Mouse (Mus musculus): ENCODE results near the gene Itfg1.
"Not testable (repeated sequence)": the region's sequence is repeated elsewhere in the genome, so short reads cannot be mapped to it uniquely, and the experiment has no call there.

Gene Itfg1

DNA sequence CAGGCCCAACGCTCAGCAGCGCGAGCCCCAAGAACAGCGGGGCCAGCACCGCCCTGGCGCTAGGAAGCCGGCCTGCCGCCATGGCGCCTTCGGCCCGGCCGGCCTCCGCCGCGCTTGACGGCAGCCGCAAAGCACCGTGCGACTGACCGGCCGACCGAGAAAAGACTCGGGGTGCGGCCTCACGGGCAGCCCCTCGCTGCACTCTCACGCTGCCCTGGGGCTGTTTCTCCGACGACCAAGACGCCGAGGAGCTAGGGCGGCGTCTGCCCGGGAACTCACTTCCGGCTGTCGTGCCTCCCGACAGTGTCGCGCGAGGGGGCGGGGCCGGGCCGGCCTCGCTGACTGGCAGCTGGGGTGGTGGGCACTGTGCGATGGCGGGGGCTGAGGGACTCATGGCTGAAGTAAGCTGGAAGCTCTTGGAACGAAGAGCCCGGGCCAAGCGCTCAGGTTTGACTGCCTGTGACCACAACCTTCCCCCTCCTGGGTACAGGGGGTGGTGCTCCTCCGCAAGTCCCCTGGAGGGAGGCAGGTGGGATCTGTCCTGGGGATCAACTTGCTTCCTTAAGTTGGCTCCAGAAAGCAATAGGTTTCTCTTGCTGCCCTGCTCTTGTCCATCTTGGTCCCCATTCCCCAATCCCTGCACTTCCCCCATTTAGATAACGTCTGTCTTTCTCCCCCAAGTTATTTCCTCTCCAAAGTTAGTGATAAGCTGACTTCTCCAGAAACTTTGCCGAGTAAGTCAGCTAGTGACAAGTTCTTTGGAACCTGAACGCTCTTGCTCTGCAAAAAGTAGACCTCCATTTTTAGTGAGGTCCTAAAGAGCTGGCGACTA lies at the start of gene Itfg1, which contains the start of gene Phkb:
Itfg1 (minus strand) TSS at position 265 of the 832 bp plus-strand sequence.
Phkb (plus strand) TSS at position 303 of the 832 bp plus-strand sequence.
- DNase-seq (ENCODE audit: low spot score in 2 of 2) = peak; percentile 84 to 94

DNA sequence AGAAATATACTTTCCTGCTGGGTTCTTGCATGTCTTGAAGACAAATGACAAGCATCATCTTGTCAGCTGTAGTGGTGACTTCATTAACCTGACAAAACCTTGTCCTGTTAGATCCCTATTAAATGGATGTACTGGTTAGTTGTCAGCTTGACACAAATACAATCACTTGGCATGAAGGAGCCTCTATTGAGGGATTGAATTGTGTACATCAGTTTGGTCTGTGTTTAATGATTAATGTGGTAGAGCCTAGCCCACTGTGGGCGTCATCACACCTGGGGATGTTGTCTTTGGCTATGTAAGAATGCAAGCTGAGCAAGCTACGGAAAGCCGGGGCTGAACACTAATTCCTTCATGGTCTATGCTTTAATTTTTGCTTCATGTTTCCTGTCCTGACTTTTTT lies 44.1 kb upstream of the Itfg1 start:
- no peak for DNase-seq (ENCODE audit: low spot score in 2 of 2)

DNA sequence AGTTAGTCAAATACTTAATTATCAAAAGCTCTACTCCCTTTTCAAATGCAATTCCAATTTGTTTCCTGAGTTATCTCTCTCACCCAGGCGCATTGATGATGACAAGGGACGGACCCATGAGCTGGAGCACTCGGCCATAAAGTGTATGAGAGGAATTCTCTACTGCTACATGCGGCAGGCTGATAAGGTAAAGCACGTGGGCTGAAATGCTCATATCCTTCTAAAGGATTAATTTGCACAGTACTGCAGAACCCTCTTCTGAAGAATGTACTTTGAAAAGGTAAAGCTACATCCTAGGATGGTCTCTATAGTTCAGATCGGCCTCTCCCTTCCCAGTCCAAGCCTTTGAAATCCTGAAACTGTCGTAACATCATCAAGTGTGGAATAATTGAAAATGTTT lies 38.9 kb upstream of the Itfg1 start:
- no peak for DNase-seq (ENCODE audit: low spot score in 2 of 2)

DNA sequence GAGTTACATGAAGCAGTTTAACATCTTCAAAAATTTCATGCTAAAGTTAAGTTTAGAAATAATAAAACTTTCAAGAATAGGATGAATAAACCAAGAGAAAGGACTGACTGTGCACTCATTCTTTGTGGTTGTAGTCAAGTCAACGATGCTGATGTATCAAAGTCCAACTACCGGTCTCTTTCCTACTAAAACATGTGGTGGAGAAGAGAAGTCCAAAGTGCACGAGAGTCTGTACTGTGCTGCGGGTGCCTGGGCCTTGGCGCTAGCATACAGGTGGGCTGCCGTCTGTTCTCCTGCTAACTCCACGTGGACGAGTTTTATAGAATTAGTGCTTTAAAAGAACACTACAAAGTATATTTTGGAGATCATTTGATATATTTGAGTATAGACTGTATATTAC lies 37.3 kb upstream of the Itfg1 start:
- DNase-seq (ENCODE audit: low spot score in 2 of 2) = no peak

DNA sequence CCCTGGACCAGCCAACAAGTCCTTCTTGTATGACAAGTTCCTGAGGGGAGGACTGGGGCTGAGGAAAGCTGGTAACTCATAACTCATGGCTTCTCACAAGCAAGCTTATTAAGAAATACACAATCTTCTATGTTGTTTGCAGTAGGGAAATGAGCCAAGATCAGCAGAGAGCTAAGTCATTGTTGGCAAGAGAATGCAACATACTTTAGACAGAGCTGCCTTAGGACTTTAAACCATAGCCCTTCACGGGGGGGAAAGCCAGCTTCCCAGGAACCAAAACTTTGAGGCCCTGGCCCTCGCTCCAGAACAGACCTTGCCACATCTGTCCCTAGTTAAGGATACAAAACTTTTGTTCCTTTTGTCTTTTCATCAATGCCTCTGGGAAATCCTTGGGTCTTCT lies 30.9 kb upstream of the Itfg1 start:
- no peak for DNase-seq (ENCODE audit: low spot score in 2 of 2)

DNA sequence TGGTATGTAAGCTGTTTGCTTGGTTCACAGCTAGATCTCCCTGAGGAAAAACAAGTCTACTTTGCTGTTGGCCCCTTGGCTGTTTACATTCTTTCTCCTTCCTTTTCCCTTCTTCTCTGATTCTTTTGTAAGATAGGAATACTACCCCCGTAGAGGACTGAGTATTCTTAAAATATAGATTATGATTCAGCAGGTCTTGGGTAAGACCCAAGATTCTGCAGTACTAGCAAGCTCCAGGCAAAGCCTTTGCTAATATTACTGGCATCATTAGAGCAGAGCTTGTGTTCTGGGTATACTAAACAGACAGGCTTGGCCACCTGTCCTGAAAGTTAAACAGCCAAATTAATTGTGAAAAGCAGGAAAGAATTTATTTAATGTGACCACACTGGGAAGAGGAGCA lies 21.7 kb upstream of the Itfg1 start:
- DNase-seq (ENCODE audit: low spot score in 2 of 2) = no peak

DNA sequence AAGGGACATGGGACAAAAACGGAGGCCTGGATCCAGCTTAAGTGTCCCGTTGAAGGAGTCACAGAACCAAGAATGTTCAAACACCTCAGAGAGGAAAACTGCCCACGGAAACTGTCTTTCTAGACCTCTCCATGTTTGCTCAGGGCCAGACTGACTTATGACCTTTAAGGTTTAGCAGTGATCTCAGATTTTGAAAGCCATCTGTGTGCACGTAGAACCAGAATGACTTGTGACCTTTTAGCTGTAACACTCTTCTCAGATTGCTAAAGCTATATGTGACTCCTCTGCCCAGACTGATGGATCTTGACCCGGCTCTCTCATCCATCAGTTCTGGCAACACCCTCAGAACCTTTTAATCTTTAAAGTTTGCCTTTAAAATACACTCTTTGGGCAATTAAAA lies 19.9 kb upstream of the Itfg1 start:
- no peak for DNase-seq (ENCODE audit: low spot score in 2 of 2)

DNA sequence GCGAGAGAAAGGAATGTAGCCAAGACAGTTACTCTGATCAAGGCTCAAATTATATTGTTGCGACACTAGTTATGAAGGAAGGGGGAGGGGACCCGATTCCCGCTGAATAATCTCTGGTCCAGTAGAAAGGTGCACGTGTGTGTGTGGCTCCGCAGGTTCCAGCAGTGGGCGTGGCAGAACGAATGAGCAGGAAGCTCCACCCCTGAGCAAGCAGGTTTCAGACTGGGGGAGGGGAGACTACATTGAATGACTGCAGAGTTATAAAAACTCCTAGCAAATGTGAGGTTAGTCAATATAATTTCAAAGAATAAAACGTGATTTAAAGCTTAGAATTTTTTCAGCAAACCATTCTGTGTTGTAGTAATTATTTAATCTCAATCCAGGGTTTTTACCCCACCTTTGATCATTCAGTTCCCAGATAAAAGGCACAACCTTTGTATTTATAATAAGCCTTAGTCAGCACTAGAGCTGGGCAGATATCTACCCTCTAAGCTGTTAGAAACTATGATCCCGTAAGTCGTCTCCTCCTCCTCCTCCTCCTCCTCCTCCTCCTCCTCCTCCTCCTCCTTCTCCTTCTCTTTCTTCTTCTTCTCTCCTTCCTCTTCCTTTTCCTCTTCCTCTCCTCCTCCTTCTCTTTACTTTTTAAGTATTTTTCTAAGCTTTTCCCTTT lies 16.6 kb upstream of the Itfg1 start:
- not testable (repeated sequence) for DNase-seq (ENCODE audit: low spot score in 2 of 2)

DNA sequence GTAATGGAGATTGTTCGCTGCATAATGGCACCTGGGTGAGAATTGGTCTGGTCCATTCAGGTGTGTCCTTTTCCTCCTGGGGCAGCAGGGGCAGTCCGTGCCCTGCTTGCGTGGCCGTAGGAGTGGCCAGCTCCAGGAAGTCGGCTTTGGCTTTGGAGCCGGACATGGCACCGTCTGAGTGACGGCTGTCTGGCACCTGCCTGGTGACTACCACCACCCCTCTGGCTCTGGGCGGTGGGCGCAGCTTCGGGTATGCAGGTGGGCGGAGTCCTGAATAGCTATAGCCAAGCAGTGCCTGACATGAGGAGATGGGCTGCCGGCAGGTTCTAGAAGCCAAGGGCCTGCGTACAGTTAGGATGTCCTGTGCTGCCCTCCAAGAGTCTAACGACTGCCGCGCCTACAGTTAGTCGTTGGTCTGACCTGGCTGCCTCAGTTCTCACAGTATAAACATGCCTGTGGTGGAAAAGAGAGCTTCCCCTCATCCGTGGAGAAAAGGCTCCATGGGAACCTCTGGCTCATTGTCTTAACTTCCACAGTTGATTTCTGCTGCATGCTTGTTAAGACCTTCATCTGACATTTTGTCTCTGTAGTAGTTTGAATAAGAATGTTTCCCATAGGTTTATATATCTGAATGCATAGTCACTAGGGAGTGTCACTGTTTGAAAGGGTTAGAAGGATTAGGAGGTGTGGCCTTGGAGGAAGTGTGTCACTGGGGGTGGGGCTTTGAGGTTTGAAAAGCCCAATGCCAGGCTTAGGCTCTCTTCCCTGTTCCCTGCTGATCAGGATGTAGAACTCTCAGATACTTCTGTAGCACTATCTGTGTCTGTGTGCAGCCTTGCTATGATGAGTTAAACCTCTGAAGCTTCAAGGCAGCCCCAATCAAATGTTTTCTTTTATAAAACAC lies 13.8 kb upstream of the Itfg1 start:
- no peak for DNase-seq (ENCODE audit: low spot score in 2 of 2)

DNA sequence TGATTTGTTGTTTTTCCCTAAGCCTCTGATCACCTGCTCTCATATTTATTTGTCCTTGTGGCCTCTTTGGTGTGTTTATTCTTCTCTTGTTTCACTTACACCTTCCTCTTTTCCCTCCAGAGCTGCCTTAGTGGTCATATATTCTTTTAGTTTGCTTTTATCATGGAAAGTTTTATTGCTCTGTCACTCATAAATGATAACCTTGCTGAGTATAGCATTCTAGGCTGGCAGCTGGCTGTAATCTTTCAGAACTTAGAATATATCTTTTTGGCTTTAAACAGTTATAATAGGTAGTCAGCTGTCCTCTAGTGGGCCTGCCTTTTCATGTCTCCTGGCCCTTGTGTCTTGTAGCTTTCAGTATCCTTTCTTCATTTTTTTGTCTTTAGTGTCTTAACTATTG lies 5.2 kb upstream of the Itfg1 start:
- DNase-seq (ENCODE audit: low spot score in 2 of 2) = no peak

DNA sequence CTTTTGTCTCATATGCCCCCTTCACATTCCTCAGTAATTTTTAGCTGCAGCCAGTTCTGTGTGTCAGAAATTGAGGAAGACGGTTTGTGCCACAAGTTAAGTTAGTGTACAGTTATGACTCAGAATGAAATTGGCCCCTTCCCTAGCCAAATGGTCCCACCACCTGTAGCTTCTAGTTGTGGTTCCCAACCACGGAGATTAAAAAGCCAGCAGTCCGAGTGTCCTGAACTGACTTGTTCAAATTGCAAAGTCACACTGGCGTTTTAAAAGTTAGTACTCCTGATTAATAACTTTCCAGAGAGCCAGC lies 721 bp upstream of the Itfg1 start:
- DNase-seq (ENCODE audit: low spot score in 2 of 2) = peak in 1 of 2 experiments; percentile 1

DNA sequence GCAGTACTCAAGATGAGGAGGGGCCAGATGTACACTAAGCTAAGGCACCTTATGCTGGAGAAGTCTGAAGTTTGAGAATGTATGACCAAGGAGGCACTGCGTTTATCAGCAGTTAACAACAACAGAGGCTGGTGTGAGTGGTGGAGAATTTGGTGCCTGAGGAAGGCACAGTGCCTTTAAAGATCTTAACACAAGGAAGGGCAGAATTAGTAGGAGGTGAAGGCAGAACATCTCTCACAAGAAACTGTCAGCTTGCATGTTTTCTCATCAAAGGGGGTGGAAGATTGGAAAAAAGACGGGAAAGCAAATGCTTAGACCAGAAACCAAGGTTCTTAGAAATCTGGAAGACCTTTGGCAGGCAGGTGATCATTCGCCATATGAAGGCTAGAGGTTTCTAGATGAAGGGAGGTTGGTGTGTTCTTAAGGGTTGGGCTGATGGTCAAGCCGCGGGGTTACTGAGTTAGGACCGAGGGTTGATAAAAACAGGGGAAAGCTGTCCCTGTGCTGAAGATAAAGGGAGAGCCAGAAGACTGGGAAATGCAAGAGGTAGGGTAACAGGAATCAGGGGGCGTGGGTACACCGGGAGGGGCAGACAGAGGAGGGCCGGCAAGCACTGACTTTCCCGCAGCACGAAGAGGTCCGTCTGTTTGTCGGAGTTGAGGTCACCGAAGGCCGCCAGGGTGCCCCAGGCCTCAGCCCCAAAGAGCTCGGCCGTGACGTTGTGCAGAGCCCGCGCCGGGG lies 635 bp downstream of the Itfg1 start:
- DNase-seq (ENCODE audit: low spot score in 2 of 2) = peak in 1 of 2 experiments; percentile 27

DNA sequence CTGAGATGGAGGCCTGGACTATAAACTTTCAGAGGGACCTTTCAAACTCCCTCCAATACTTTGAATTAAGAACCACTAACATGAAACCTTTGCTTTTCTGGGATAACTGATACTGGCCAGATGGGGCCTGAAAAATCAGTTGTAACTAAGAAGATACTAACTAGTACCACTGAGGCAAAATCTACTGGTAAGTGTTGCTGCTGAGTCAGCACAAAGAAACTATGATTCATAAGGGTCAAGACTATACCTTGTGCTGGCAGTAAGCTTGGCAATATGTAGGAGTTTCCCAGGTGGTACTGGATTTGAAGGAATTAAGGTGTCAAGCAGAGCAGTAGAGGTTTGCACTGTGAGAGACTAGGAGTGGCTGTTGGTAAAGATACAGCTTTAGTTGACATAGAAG lies 27.1 kb downstream of the Itfg1 start:
- no peak for DNase-seq (ENCODE audit: low spot score in 2 of 2)

DNA sequence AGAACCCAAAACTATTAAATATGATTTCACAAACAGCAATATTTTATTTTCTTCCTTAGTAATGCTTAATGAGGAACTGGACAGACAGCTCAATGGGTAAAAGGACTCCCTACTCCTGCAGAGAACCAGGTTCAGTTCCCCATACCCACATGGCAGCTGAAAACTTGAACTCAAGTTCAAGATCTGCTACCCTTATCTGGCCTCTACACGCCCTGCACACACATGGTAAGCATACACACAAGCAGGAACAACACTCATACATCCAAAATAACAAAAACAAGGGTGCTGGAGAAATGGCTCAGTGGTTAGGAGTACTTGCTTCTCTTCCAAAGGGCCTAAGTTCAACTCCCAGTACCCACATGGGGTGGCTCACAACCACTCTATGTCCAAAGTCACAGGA lies 39.3 kb downstream of the Itfg1 start:
- no peak for DNase-seq (ENCODE audit: low spot score in 2 of 2)

DNA sequence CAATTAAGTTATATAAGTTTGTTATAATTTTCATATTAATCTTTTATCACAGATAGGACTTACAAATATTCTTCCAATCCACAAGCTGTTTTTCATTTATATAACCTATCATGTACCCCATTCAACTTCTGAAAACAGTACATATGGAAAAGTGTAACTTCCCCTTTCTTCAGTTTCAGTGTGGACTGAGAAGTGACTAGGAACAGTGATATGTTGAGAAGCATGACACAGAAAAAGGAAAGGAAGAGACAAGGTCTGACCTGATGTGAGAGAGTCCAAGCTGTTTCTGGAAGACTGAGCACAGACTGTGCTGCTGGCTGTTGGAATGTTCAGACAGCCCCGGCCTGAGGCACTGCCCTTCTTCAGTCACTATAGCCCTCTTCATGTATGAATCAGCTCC lies 40.6 kb downstream of the Itfg1 start:
- DNase-seq (ENCODE audit: low spot score in 2 of 2) = no peak

DNA sequence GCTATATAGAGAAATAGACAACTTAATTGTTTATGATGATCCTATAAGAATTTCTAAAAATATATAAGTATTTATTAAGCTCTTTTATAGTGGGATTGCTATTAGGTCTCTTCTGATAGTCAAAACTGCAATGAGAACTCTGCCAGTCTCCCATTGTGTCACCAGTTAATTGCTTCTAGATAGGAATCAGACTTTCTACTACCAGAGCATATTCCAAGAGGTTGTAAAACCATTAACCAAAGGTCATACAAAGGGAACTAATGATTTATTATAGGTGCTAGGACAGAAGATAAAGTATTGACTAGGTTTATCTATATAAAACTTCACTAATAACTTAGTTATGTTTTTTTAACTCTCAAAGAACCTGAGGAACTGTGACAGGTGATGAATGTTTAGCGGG lies 44.3 kb downstream of the Itfg1 start:
- DNase-seq (ENCODE audit: low spot score in 2 of 2) = not testable (repeated sequence)

DNA sequence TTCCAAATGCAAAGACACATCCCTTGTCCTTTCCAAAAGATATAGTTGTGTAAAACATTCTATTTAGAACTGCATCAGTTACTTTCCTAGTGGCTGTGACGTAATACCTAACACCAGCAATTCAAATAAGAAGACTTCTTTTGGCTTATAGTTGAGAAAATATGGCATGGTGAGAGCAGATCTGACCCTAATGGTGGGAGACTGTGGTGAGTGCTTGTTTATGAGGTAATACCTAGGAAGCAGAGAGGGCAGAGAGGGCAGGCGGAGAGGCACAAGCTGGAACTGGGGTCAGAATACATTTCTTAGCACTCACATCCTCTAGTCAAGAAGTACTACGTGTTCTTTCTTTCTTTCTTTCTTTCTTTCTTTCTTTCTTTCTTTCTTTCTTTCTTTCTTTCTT lies 52.4 kb downstream of the Itfg1 start:
- no peak for DNase-seq (ENCODE audit: low spot score in 2 of 2)

DNA sequence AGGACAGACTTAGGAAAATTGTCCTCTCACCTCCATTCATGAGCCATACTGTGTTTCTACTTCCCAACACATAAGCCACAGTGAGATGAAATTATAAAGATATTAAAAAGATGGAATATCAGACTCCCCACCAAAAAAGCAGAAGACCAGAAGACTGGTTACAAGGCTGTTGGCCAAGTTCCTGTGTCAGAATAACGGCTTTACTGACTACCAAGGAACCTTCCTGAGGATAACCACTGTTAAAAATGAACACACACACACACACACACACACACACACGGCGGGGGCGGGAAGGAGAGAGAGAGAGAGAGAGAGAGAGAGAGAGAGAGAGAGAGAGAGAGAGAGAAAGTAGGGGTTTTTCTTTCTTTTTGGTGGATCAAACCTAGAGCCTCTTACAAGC lies 52.8 kb downstream of the Itfg1 start:
- no peak for DNase-seq (ENCODE audit: low spot score in 2 of 2)

DNA sequence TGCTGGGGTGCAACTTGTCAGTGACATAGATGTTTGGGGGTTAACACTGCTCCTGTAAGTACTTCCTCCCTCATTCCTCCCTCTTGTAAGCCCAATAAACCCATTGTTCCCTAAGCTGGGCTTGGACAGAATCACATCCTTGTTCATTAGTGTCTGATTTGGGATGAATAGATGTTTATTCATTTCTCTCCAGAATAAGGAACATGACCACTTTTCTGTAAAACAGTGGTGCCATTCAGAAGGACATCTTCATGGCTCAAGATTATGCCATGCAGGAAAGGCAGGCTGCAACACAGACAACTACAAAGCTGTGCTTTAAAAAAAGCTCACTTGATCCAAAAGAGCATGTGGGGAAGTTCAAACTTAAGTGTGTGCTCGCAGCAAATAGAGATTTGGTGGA lies 55.2 kb downstream of the Itfg1 start:
- DNase-seq (ENCODE audit: low spot score in 2 of 2) = no peak

DNA sequence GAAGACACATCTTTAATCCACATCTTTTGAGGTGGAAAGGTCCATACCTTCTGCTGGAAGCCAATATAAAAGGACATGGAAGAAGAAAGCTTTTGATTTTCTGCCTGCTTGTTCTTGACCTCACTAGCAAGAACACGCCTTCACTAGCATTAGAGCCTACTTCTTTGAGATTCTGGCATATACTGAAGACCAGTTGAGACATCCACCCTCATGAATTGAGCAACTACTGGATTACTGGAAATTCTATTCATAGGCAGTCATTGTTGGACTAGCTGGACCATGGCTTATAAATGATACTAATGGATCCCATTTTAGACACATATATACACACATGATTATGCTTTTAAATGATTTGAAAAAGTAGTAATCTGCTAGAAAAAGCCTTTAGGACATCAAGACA lies 56.9 kb downstream of the Itfg1 start:
- DNase-seq (ENCODE audit: low spot score in 2 of 2) = no peak

DNA sequence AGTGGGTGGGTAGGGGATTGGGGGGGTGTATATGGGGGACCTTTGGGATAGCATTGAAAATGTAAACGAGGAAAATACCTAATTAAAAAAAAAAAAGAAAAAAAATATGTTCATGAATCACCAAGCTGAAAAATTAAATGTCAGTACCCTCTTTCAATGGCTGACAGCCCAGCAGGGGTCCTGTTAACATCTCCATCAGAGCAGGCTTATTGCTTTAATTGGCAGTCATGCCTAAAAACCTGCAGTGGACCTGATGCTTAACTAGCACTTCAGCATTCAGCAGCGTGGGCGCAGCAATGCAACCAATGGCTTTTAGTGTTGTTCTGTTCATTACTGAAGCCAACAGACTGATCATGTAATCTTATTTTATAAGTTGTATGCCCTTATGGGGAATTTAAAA lies 60.6 kb downstream of the Itfg1 start:
- peak in 1 of 2 experiments; percentile 14 for DNase-seq (ENCODE audit: low spot score in 2 of 2)

DNA sequence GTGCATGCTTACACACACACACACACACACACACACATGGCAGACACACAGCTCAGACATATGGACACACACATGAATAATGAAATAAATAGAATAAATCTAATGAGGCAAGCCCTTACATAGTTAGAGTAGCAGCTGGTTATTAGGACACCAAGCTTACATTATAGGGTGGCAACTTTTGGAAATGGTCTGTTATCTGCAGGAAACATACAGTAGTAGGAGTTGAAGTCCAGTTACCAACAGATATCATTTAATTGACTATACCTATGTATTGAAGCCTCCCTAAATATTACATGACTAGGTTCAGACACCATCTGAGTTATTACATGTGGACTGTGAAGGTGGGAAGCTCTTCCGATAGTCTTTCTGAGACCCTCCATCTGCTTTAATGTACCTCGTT lies 95.7 kb downstream of the Itfg1 start:
- no peak for DNase-seq (ENCODE audit: low spot score in 2 of 2)

All from cerebellum, postnatal 4 days (tissue).